Mouse (Mus musculus): Measurements from ENCODE around the gene Tymp.

DNA sequence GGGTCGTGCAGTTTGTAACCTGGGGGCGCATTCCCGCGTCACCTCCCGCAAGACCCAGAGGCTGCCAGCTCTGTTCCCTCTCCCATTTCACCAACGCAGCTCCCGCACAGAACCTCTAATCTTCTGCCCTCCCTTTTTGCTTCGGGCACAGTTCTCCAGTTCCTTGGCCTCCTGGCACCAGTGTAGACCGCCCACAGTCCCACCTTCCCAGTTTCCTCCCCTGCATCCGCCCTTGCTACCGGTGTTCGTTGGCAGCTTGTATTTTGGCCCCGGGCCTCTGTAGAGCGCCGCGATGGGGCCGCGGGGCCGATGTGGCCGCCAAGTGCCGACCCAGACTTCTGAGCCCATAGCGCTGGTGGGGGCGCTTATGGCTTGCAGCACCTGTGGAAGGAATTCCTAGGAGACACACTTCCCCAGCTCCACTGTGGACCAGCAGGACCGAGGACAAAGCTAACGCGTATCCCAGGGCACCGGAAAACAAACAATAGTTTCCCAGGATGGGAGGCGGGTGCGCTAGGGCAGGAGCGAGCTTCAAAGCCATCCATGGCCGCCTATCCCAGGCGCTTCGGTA lies 2.1 kb upstream of the Tymp start, which contains the start of gene Odf3b:
- TF ChIP-seq CTCF (IDR thresholded peaks at IDR 0.05; ENCODE audit: low read depth), result no peak
- no peak for TF ChIP-seq EP300 (optimal IDR thresholded peaks at IDR 0.05)
